Mouse (Mus musculus) erythroblast, embryonic 14.5 days (primary cell): ENCODE measurements around the gene Gm49355.

Experiments
- GATA1 ChIP-seq: IDR thresholded peaks from 2 replicates; pipeline ENCODE4 v1.6.1; 2012; ENCODE audit warnings: low read length, inconsistent platforms, mixed read lengths
- TAL1 ChIP-seq: IDR thresholded peaks from 3 replicates; pipeline ENCODE4 v1.6.1; 2012; ENCODE audit warnings: low read length, inconsistent platforms, mixed read lengths

DNA sequence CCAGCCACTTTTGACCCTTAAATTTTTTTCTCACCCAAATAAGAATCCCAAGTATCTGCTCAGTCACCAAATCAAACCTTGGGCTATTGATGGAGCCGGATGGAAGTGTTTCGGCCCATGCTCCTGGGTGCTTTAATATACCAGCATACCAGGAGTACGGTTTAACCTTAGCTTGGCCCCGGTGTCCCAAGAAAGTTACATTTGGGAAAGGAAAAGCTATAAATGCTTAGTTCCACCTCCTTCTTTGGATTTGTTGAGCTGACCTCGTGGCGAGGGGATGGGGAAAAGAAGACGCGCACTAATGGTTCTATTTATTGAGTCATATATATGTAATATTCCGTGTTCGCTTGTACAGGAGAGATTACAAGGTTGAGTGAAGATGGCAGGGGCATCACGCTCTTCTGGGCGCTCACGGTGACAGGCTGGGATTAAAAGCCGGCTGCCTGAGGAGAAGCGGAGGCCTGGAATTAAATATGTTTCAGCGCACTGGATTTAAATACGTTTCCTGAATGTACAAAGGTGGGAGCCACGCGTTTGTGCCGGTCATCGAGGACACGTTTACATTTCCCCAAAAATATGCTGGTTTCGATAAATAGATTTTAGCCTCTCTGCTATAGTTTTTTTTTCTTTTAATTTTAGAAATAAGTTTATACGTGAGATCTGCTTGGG lies 58.1 kb downstream of the Gm49355 start:
- no peak for TF ChIP-seq TAL1
- TF ChIP-seq GATA1 = no peak
